Mouse (Mus musculus) spleen, adult 2 months (tissue): ENCODE results near the gene Fam120a.

Source experiments
- CTCF ChIP-seq: fragments of 200-500 bp; IDR thresholded peaks from 2 replicates; pipeline ENCODE4 v1.5.1; 2011; ENCODE audit warnings: mild to moderate bottlenecking, inconsistent platforms; ENCODE audit not compliant: insufficient read depth, insufficient read length, insufficient replicate concordance; ENCODE audit errors: extremely low read depth
- POLR2A ChIP-seq: fragments of 200-500 bp; IDR thresholded peaks from 2 replicates; pipeline ENCODE4 v1.6.1; 2011; ENCODE audit warnings: low read depth, low read length, inconsistent platforms

GRCm38 (mm10) chr13:48841905-48842592, 125.8 kb downstream of the Fam120a start:
- TF ChIP-seq CTCF, result no peak
- TF ChIP-seq POLR2A, result no peak
